Mouse (Mus musculus) ES-Bruce4 (cell line): ENCODE data around the gene Pcbp2.

Source experiments
- CTCF ChIP-seq: IDR thresholded peaks from one replicate; pipeline ENCODE4 v1.8.1; 2011; ENCODE audit warnings: low read depth, low read length
- EP300 ChIP-seq: IDR thresholded peaks from 2 replicates; pipeline ENCODE4 v1.6.1; 2011; ENCODE audit warnings: low read depth, low read length; ENCODE audit not compliant: insufficient read depth
- POLR2A ChIP-seq: IDR thresholded peaks from one replicate; pipeline ENCODE4 v1.8.1; 2011; ENCODE audit warnings: low read length; ENCODE audit not compliant: insufficient read depth

GRCm38 (mm10) chr15:102458050-102458736 is 12.1 kb upstream of the Pcbp2 start:
- TF ChIP-seq POLR2A (no peak), CTCF (no peak), EP300 (no peak)
